Mouse (Mus musculus) embryonic facial prominence, embryonic 11.5 days (tissue): ENCODE data around the gene Gpd2. TPM values are rescaled to one million over a fixed set of nuclear protein-coding genes. Genes with fewer than 3 reads are reported as not detected.

Experiments used
- ATAC-seq: fragments of 200-750 bp; cut with Nextera tagmentation; replicated peaks from 2 replicates; pipeline ENCODE4 v1.8.0; 2017; ENCODE audit warnings: low read depth; ENCODE audit not compliant: insufficient number of reproducible peaks, low FRiP score, low TSS enrichment
- DNase-seq: peaks from one replicate; pipeline ENCODE4 v3.0.0-alpha.2; 2015; ENCODE audit warnings: low spot score
- H3K27ac ChIP-seq: fragments of 300-500 bp; sonication (generic); replicated peaks from 2 replicates; pipeline ENCODE4 v1.5.1; 2014; ENCODE audit warnings: mild to moderate bottlenecking, low read depth, low read length, control low read depth
- H3K27me3 ChIP-seq: fragments of 300-500 bp; sonication (generic); 2 replicates; pipeline ENCODE4 v1.6.1; 2014; ENCODE audit warnings: mild to moderate bottlenecking, low read length, moderate library complexity, mixed read lengths; ENCODE audit not compliant: control insufficient read depth, insufficient read depth
- H3K36me3 ChIP-seq: fragments of 300-500 bp; sonication (generic); replicated peaks from 2 replicates; pipeline ENCODE4 v1.6.1; 2014; ENCODE audit warnings: low read depth, mild to moderate bottlenecking, low read length, moderate library complexity, mixed read lengths; ENCODE audit not compliant: control insufficient read depth, insufficient read depth
- H3K4me1 ChIP-seq: fragments of 300-500 bp; sonication (generic); 2 replicates; pipeline ENCODE4 v1.6.1; 2014; ENCODE audit warnings: low read length, mixed read lengths; ENCODE audit not compliant: control insufficient read depth, insufficient read depth
- H3K4me2 ChIP-seq: fragments of 300-500 bp; sonication (generic); 2 replicates; pipeline ENCODE4 v1.6.1; 2014; ENCODE audit warnings: low read depth, mild to moderate bottlenecking, control low read depth, low read length, moderate library complexity
- H3K4me3 ChIP-seq: fragments of 300-500 bp; sonication (generic); 2 replicates; pipeline ENCODE4 v1.5.1; 2014; ENCODE audit warnings: low read depth, low read length, control low read depth
- H3K9ac ChIP-seq: fragments of 300-500 bp; sonication (generic); replicated peaks from 2 replicates; pipeline ENCODE4 v1.6.1; 2014; ENCODE audit warnings: mild to moderate bottlenecking, control low read depth, low read length
- H3K9me3 ChIP-seq: fragments of 300-500 bp; sonication (generic); replicated peaks from 2 replicates; pipeline ENCODE4 v1.6.1; 2016; ENCODE audit warnings: mild to moderate bottlenecking, low read length, inconsistent platforms, mixed read lengths; ENCODE audit not compliant: control insufficient read depth
- WGBS: fragments of 180-500 bp; shearing (Covaris S2); extraction: QIAGEN DNeasy Blood & Tissue Kit; methylation state at CpG from one replicate; pipeline ENCODE4 v1.1.7; 2014; 5-methylcytosine and 5-hydroxymethylcytosine counted together
- polyA plus RNA-seq: library from polyadenylated mRNA; unstranded; fragments of >200 nt; fragmentation: Nextera tagmentation; extraction: Ambion mirVana; gene quantifications from 2 replicates; pipeline ENCODE4 v1.2.1, GENCODE M21; 2014

Gene Gpd2
- polyA plus RNA-seq, 1 experiment from 2014 or later = 17.5 TPM

- H3K4me1 ChIP-seq = no peaks in the 10 kb centered on the region
- ATAC-seq (no peak), DNase-seq (no peak)
- no peaks in the 10 kb centered on the region for H3K36me3 ChIP-seq
- no peaks in the 10 kb centered on the region for H3K27me3 ChIP-seq
- H3K4me3 ChIP-seq = no peak overlapping the region
- no peak overlapping the region for H3K4me2 ChIP-seq
- H3K27ac ChIP-seq = no peak overlapping the region
- H3K9ac ChIP-seq = no peak overlapping the region
- WGBS = 38% methylated on average over 1 of the region's 1 CpGs
- H3K9me3 ChIP-seq = no peaks in the 10 kb centered on the region
These were observed 105.5 kb downstream of the Gpd2 start for GRCm38 (mm10) chr2:57342910-57343309.

DNA sequence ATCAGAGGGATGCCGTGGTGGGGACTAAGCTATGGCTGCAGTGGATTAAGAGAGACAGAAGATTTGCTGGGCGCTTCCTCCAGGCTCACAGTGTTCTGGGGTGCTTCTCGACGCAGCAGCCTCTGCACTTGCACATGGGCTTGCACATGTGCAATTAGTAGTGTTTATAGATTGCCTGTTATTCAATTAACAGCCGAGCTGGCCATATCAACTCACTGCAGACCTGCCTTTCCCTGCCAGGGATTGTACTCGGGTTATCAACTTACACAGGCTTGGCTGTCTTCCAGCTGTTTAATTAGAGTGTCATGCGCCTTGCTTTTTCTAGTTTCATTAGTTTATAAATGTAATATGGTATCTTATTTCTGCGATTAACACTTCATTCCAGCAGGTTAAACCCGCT, 113.2 kb downstream of the Gpd2 start:
- Histone ChIP-seq H3K36me3 (no peaks in the 10 kb centered on the region), H3K27ac (no peak overlapping the region), H3K27me3 (no peaks in the 10 kb centered on the region), H3K4me2 (no peak overlapping the region), H3K9me3 (no peaks in the 10 kb centered on the region), H3K9ac (no peak overlapping the region), H3K4me3 (no peak overlapping the region), H3K4me1 (no peaks in the 10 kb centered on the region)
- DNase-seq = peak; percentile 33
- 57% methylated on average over 9 of the region's 9 CpGs for WGBS
- ATAC-seq = peak; percentile 44; the same call in 1 of the 2 replicates

- ATAC-seq = no peak
- no peaks in the 10 kb centered on the region for H3K4me1 ChIP-seq
- H3K4me2 ChIP-seq = no peak overlapping the region
- H3K27me3 ChIP-seq = no peaks in the 10 kb centered on the region
- H3K9me3 ChIP-seq = no peaks in the 10 kb centered on the region
- no peak overlapping the region for H3K4me3 ChIP-seq
- H3K9ac ChIP-seq = no peak overlapping the region
- WGBS = 89% methylated on average over 9 of the region's 9 CpGs
- H3K36me3 ChIP-seq = no peaks in the 10 kb centered on the region
- H3K27ac ChIP-seq = no peak overlapping the region
- no peak for DNase-seq
These were observed 116.4 kb downstream of the Gpd2 start for GRCm38 (mm10) chr2:57353722-57354432.

DNA sequence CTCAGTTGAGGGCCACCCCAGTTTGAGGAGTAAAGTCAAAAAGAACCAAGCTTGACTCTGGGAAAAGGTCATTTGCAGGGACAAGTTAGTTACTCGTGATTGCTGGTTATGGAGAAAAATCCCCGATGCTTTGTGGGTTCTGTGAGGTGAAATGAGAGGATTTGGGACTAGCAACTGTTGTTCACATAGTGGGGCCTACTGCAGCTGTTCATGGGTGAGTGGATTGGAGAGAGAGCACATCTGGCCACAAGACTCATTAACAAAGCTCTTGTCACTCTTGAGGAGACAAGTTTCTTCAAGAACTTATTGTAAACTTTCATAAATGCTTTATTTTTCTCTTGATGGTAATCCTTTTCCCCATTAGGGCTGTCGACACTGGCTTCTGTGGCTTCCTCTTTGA, 117.4 kb downstream of the Gpd2 start:
- DNase-seq (no peak), ATAC-seq (no peak)
- no peaks in the 10 kb centered on the region for H3K36me3 ChIP-seq
- no peaks in the 10 kb centered on the region for H3K9me3 ChIP-seq
- WGBS = 84% methylated on average over 3 of the region's 3 CpGs
- H3K9ac ChIP-seq = no peak overlapping the region
- no peaks in the 10 kb centered on the region for H3K4me1 ChIP-seq
- H3K27me3 ChIP-seq = no peaks in the 10 kb centered on the region
- no peak overlapping the region for H3K4me2 ChIP-seq
- H3K27ac ChIP-seq = no peak overlapping the region
- no peak overlapping the region for H3K4me3 ChIP-seq

GRCm38 (mm10) chr2:57356222-57356822, 118.9 kb downstream of the Gpd2 start:
- DNase-seq = no peak
- H3K27ac ChIP-seq = no peak overlapping the region
- 86% methylated on average over 12 of the region's 12 CpGs for WGBS

GRCm38 (mm10) chr2:57362503-57362902, 125.1 kb downstream of the Gpd2 start:
- ATAC-seq = no peak
- Histone ChIP-seq H3K36me3 (no peaks in the 10 kb centered on the region), H3K27me3 (no peaks in the 10 kb centered on the region), H3K4me2 (no peak overlapping the region), H3K4me1 (no peaks in the 10 kb centered on the region), H3K27ac (no peak overlapping the region), H3K9ac (no peak overlapping the region), H3K4me3 (no peak overlapping the region), H3K9me3 (no peaks in the 10 kb centered on the region)
- no peak for DNase-seq
- 85% methylated on average over 3 of the region's 3 CpGs for WGBS

More at GRCm38 (mm10) chr2:57356222-57356822, 118.9 kb downstream of the Gpd2 start:
- H3K4me2 ChIP-seq = no peak overlapping the region
- H3K36me3 ChIP-seq = no peaks in the 10 kb centered on the region
- H3K9ac ChIP-seq = no peak overlapping the region
- H3K4me1 ChIP-seq = no peaks in the 10 kb centered on the region
- no peak overlapping the region for H3K4me3 ChIP-seq
- ATAC-seq = no peak
- H3K27me3 ChIP-seq = no peaks in the 10 kb centered on the region
- H3K9me3 ChIP-seq = no peaks in the 10 kb centered on the region

- Histone ChIP-seq H3K36me3 (no peaks in the 10 kb centered on the region), H3K4me2 (no peak overlapping the region), H3K4me1 (no peaks in the 10 kb centered on the region), H3K9ac (no peak overlapping the region), H3K4me3 (no peak overlapping the region), H3K27ac (no peak overlapping the region), H3K27me3 (no peaks in the 10 kb centered on the region), H3K9me3 (no peaks in the 10 kb centered on the region)
- ATAC-seq (no peak), DNase-seq (no peak)
- WGBS = 20% methylated on average over 4 of the region's 4 CpGs
These were observed 137.2 kb downstream of the Gpd2 start for GRCm38 (mm10) chr2:57374647-57375046.

GRCm38 (mm10) chr2:57375138-57375837, 137.9 kb downstream of the Gpd2 start:
- H3K36me3 ChIP-seq = no peaks in the 10 kb centered on the region
- H3K27me3 ChIP-seq = no peaks in the 10 kb centered on the region
- no peak overlapping the region for H3K9ac ChIP-seq
- no peak overlapping the region for H3K4me3 ChIP-seq
- H3K4me1 ChIP-seq = no peaks in the 10 kb centered on the region
- no peak overlapping the region for H3K4me2 ChIP-seq
- WGBS = 82% methylated on average over 7 of the region's 7 CpGs
- no peak overlapping the region for H3K27ac ChIP-seq
- DNase-seq = no peak
- no peaks in the 10 kb centered on the region for H3K9me3 ChIP-seq
- ATAC-seq = no peak
